Mouse (Mus musculus): ENCODE measurements at regions not wholly inside any gene's neighbourhood (a gene's known extent, or its start where the extent isn't known, plus 50 kb on each side); places are given as distances from the start of the nearest gene placed in this dataset.

GRCm38 (mm10) chr14:76665754-76666371 lies 109.2 kb upstream of the Serp2 start:
- no peak for DNase-seq

- peak in 1 of 2 experiments; percentile 14 for DNase-seq
Measured at GRCm38 (mm10) chr14:76664586-76665508, 108.2 kb upstream of the Serp2 start.

DNA sequence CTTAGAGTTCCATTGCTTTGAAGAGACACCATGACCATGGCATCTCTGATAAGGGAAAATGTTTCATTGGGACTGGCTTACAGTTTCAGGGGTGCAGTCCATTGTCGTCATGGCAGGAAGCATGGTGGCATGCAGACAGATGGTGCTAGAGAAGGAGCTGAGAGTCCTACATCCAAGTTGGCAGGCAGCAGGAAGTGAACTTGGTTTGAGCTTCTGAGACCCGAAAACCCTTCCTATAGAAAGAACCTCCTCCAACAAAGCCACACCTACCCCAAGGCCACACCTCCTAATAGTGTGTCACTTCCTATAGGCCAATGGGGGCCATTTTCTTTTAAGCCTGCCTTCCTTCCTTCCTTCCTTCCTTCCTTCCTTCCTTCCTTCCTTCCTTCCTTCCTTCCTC lies 107.1 kb upstream of the Serp2 start:
- no peak for DNase-seq

- DNase-seq, result no peak
Measured at GRCm38 (mm10) chr14:76662871-76663270, 106.2 kb upstream of the Serp2 start.

DNA sequence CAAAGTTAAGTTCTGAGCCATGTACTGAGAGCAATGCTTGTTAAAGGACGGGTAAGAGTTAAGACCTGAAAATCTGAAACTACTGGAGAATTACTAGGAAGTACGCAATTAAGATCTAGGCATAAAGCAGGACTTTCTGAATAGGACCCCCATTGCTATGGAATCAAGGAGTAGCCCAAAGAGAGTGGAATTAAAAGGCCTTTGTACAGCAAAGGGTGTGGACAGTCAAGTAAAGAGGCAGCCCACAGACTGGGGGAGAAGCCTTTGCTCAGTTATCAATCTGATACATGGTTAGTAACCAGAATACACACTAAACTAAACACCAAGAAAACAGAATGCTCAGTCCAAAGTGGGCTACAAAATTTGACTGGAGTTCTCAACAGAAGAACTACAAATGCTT lies 104.2 kb upstream of the Serp2 start:
- DNase-seq, result no peak

DNA sequence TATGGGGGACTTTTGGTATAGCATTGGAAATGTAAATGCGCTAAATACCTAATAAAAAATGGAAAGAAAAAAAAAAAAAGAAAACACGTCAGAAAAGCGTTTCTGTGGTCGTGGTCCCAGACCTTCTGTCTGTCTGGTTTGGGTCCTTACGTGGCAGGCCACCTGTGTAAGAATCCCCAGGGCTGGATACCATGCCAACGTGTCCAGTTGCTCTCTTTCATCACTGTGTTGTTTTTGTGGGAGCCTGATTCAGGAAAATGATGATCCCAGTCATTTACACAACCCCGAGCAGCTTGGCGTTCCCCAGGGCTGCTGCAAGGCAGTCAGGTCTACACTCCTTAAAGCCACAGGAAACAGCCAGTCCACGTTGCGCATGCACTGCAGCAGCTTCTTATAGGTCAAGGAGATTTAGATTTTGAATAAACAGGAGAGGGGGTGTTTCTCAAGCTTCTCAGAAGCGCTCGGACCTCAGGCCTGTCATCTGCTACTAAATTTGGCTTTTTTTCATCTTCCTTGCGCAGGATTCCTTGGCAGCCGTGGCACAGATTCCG lies 102.3 kb upstream of the Serp2 start:
- DNase-seq, result no peak

DNA sequence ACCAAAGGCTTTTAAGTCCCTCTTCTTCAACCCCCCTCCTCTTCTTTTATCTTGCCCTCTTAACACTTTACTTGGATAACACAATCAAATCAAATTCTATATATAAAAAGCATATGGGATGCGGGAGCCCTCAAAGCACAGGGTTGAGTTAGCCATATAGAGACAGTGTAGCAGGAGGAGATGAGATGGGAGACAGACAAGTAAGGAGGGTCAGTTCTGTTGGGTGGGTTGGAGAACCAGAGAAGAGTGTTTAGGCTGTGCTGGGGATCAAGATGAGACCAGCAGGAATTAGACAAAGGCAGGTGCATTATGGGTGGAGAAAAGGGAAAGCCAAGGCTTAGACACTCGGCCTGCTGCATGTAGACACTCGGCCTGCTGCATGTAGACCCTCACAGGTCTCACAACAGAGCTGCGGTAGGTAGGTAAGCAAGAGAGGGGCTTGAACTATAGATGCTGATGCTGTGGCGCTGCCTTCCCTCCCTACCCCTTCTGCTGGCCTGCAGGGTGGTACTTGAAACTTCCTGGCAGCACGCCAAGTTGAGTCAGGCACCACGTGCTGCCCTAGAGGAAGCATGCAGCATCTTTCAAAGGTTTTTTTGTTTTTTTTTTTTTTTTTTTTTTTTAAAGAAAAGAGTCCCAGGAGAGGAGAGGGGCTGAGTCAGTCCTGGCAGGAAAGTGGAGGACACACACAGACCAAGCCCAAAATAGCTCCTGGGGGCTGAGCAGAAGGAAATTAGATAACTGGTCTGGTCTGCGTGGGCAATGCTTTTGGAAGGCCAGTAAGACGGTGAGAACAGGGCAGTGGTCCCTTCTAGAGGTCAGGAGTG lies 101.3 kb upstream of the Serp2 start:
- DNase-seq, result peak in 1 of 2 experiments; percentile 13

GRCm38 (mm10) chr14:76657375-76657774 lies 100.7 kb upstream of the Serp2 start:
- no peak for DNase-seq

DNA sequence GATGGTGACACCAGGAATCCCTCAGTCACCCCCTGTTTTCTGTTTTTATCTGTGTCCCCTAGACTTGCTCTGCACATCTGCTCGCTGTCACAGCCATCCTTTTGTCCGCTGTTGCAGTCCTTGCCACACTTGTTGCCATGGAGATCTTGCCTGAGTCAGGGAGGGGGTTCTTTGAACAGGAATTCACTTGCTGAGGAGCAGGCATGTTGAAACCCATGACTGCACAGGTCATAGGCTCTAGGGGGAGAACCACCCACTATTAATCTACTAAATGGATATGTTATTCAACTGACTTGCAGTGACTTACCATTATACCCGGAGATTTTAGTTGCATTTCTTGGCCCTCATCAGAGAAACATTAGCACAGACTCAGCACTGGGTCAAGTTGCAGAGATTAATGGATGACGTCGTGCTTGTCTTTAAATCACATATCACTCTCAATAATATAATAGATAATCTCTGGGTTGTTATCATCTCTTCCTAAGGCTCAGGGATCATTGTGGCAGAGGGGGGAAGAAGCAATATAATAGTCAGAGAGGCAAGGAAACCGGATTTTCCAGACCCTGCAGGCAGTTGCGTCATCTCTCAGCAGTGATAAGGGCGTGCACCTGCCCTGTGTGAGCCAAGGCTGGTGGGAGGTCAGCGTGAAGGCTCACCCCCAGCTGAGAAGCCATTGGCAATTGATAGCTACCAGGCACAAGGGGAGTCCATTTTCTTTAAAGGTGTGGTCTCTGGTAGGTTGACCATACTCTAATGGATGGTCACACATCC lies 95.9 kb upstream of the Serp2 start:
- DNase-seq, result no peak

- no peak for DNase-seq
Measured at GRCm38 (mm10) chr14:76651096-76651495, 94.4 kb upstream of the Serp2 start.

DNA sequence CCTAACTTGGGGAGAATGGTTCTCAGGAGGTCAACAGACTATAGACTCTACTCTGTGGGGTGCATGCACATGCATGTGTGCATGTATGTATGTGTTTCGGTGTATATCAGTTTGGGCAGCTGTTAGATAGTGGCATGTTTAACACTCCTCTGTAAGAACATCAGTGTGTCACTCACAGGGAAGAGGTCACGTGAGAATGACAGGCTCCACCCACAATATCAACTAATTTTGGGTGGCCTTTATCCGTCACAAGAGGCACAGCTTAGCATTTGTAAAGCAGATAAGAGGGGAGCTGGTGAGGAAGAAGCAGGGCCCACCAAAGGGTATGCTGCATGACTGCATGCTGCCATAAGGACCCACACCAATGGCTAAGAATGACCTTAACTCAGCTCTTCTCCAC lies 93.2 kb upstream of the Serp2 start:
- no peak for DNase-seq

- DNase-seq, result no peak
Measured at GRCm38 (mm10) chr14:76644716-76645115, 88.0 kb upstream of the Serp2 start.

DNA sequence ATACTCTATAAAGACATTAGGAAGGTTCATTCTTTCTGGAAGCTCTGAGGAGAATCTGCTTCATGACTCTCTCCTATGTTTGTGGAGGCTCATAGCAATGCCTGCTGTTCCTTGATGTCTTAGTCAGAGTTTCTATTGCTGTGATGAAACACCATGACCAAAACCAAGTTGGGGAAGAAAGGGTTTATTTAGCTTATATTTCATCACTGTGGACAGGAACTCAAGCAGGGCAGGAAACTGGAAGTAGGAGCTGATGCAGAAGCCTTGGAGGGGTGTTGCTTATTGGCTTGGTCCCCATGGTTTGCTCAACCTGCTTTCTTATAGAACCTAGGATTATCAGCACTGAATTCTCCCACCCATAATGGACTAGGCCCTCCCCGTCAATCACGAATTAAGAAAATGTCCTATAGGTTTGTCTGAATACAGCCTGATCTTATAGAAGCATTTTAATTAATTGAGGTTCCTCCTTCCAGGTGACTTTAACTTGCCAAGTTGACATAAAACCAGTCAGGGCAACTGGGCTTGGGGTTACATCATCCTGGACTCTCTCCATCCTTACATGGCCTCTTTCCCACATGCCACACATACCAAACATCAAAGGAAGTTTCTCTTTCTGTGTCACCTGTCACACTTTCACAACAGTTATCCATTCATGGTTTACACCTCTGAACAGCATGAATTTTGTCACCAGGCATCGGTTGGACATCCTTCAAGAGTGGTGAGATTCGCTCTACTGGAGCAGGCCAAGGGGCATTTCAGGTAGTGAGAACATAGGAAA lies 85.3 kb upstream of the Serp2 start:
- DNase-seq, result peak in 1 of 2 experiments; percentile 22

- DNase-seq, result no peak
Measured at GRCm38 (mm10) chr14:76633170-76633569, 76.5 kb upstream of the Serp2 start.

GRCm38 (mm10) chr14:76632763-76633162 lies 76.1 kb upstream of the Serp2 start:
- no peak for DNase-seq

DNA sequence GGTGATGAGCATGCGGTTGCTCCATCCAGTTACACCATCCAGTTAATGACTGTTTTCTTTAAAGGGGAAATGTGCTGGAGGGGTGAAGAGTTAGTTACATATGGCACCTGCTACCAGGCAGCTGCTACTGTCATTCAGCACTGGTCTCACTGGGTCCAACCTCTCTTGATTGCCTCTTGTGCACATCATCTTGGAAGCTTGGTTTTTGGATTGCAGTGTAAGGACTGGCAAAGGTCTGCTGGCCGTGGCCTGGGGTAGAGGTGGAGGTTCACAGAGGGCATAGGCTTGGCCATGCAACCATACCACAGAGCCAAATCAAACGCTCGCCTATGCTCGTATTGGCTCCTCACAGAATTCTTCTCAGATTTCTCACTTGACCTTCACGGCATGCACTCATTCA lies 75.1 kb upstream of the Serp2 start:
- no peak for DNase-seq

GRCm38 (mm10) chr14:76631181-76631580 lies 74.5 kb upstream of the Serp2 start:
- no peak for DNase-seq

DNA sequence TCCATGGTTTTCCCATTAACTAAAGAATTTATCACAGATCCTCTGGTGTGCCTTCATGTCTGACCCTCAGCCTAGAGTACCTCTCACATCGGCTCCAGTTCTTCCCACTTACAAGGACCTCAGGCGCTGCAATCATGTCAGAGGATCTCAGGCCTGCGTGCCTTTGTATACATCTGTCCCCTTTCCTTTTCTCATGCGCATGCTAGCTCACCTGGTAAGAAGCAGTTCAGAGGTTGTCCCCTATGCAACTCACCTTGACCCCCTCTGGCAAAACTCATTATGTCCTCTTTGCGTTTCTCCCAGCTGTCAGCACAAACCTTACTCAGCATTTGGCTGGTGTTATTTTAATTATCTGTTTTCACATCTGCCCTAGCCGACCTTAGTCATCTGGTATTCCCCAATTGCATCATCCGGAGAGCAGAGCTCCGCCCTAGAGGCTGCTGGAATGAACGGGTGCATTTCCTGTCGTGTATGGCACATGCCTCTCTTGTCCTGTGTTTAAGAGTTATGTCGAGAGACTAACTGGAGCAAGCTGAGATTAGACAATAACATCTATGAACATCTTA lies 73.3 kb upstream of the Serp2 start:
- DNase-seq, result no peak

- DNase-seq, result no peak
Measured at GRCm38 (mm10) chr14:76628182-76628892, 71.6 kb upstream of the Serp2 start.

DNA sequence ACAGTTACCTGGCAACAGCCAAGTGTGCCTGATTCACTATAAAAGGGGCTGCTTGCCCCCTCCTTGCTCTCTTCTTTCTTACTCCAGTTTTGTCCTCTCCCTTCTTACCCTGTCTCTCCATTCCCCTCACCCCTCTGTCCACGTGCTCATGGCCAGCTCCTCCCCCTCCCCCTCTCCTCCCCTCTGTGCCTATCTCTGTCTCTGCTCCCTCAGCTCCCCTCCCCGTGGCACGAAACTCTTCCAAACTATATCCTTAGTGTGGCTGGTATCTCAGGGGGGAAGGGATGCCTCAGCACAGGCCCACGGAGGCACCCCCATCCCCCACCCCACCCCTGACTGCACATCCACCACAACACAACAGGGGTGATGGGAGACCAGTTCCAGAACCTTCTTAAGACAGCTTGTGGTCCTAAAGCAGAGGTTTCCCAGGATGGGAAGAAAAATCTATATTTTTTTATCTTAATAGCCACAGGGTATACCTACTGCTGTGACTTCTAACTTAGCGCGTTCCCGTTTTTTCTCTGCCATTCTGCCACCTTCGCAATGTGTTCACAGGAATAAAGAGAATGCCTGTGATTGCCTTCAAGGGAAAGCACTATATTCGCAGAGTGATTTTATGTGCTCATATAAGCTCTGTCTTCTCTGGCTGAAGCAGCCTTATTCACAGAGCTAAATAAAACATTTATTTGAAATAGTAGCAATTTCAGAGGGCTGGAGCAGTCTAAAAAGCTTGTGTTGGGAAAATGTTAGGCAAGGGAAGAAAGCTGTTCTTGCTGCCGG lies 69.1 kb upstream of the Serp2 start:
- no peak for DNase-seq
